Comparison of ENCODE assay signal across 22 mouse cellular contexts in genomic region chr16:94545781-94546562, GRCm38 (mm10). TPM values are rescaled to one million over a fixed set of nuclear protein-coding genes. Genes with fewer than 3 reads are reported as not detected.
DNase-seq lines count a peak whose midpoint lies in the region; ATAC-seq lines count a peak whose summit lies in the region.
"Had no signal": no experiment of that assay in that cellular context is flagged by ENCODE, and none has a peak within 500 bp of the region (broad histone marks: within the 10 kb centered on the region; RNA-seq: fewer than 3 reads in every experiment).

No protein-coding gene starts in this region.

- ATAC-seq in intestine, embryonic 15.5 days: peak; percentile 81
- ATAC-seq in megakaryocyte progenitor cell, adult 5-6 weeks (replicated peaks; ENCODE audit: poor library complexity): peak; percentile 53; the same call in 1 of the 2 replicates
- ATAC-seq: forebrain, embryonic 16.5 days; midbrain, embryonic 16.5 days had no signal

- no peak overlapping the region for H3K27ac ChIP-seq in intestine, embryonic 15.5 days
- H3K27ac ChIP-seq: embryonic facial prominence, embryonic 15.5 days; layer of hippocampus, adult 2 months; limb, embryonic 15.5 days had no signal

- no peaks in the 10 kb centered on the region for H3K9me3 ChIP-seq in intestine, embryonic 15.5 days
- H3K9me3 ChIP-seq: embryonic facial prominence, embryonic 15.5 days; G1E; heart, embryonic 15.5 days; limb, embryonic 15.5 days had no signal

- H3K9ac ChIP-seq in intestine, embryonic 15.5 days: no peak overlapping the region
- H3K9ac ChIP-seq: embryonic facial prominence, embryonic 15.5 days; heart, embryonic 15.5 days; limb, embryonic 15.5 days had no signal

- DNase-seq in gastrocnemius, adult 18-20 months (ENCODE audit: low spot score): peak; percentile 42
- no peak for DNase-seq in gastrocnemius, postnatal 14 days
- peak; percentile 48 to 49 for DNase-seq in kidney, postnatal 36 days
- DNase-seq in kidney, postnatal 10 days: no peak
- no peak for DNase-seq in thymus, postnatal 14 days
- no peak for DNase-seq in spleen, adult 18-20 months
- DNase-seq: adrenal gland, postnatal 14 days; cerebellum, adult 18-20 months; cerebellum, postnatal 25 days; embryo, embryonic 11 days; layer of hippocampus, postnatal 36 days; right cerebral cortex, postnatal 25 days; thymus, postnatal 25 days had no signal

- H3K27me3 ChIP-seq in intestine, embryonic 15.5 days (replicated peaks): no peaks in the 10 kb centered on the region
- H3K27me3 ChIP-seq: embryonic facial prominence, embryonic 15.5 days; heart, embryonic 15.5 days; limb, embryonic 15.5 days had no signal

- 36% methylated on average over 8 of the region's 8 CpGs for WGBS in intestine, embryonic 15.5 days

- intact Hi-C loops in gastrocnemius, postnatal 14 days (cut with DNase I; ENCODE audit: low total_unique reads): no loop called here

- no peaks in the 10 kb centered on the region for H3K36me3 ChIP-seq in intestine, embryonic 15.5 days
- H3K36me3 ChIP-seq: embryonic facial prominence, embryonic 15.5 days; G1E; heart, embryonic 15.5 days; limb, embryonic 15.5 days had no signal

- 0 out of 2 replicates have a peak, but pooled peaks cover 5% of the 10 kb centered on the region for H3K4me1 ChIP-seq in intestine, embryonic 15.5 days (replicated peaks)
- H3K4me1 ChIP-seq: embryonic facial prominence, embryonic 15.5 days; limb, embryonic 15.5 days had no signal

- no peak overlapping the region for H3K4me3 ChIP-seq in intestine, embryonic 15.5 days (replicated peaks)
- H3K4me3 ChIP-seq: embryonic facial prominence, embryonic 15.5 days; heart, embryonic 15.5 days; layer of hippocampus, adult 2 months; limb, embryonic 15.5 days had no signal

- H3K4me2 ChIP-seq in intestine, embryonic 15.5 days (replicated peaks): no peak overlapping the region
- H3K4me2 ChIP-seq: embryonic facial prominence, embryonic 15.5 days; heart, embryonic 15.5 days; limb, embryonic 15.5 days had no signal

RNA-seq across cellular contexts. Expression of gene Vps26c, which starts 19.3 kb away (rescaled TPM):
- 10 to 100 TPM in 1 of 2 experiments, 1 to 10 TPM in 1; 8.9 to 10.6 TPM for total RNA-seq in gastrocnemius, adult 18-20 months (2021)
- 10 to 100 TPM; 11.8 to 14.9 TPM for total RNA-seq in gastrocnemius, postnatal 14 days (2021)
- polyA plus RNA-seq in intestine, embryonic 15.5 days (2015; fragmentation: Nextera tagmentation; extraction: Ambion mirVana): 61.5 and 63.1 TPM in 2 replicates
- total RNA-seq in megakaryocyte progenitor cell, adult 5-6 weeks (2015): 21.8 and 26.4 TPM in 2 replicates
- total RNA-seq in megakaryocyte progenitor cell, adult 5-6 weeks (2017): 29.5 and 32.9 TPM in 2 replicates

RNA-seq across cellular contexts. Expression of gene Dyrk1a, which starts 23.8 kb away (rescaled TPM):
- 100 to 1,000 TPM in 1 of 2 experiments, 10 to 100 TPM in 1; 96.7 to 105 TPM for total RNA-seq in gastrocnemius, adult 18-20 months (2021)
- 10 to 100 TPM; 60.6 to 66.2 TPM for total RNA-seq in gastrocnemius, postnatal 14 days (2021)
- 8.1 and 8.7 TPM in 2 replicates for polyA plus RNA-seq in intestine, embryonic 15.5 days (2015; fragmentation: Nextera tagmentation; extraction: Ambion mirVana)
- total RNA-seq in megakaryocyte progenitor cell, adult 5-6 weeks (2015): 60.8 and 65.6 TPM in 2 replicates
- 49.4 and 58.3 TPM in 2 replicates for total RNA-seq in megakaryocyte progenitor cell, adult 5-6 weeks (2017)

Comparison
In these comparisons a context has a peak if more than half of its experiments do, and no peak if none do; other contexts are left out.
1. DNase-seq: peak in gastrocnemius, adult 18-20 months (single experiment) and kidney, postnatal 36 days (2 of 2); none in gastrocnemius, postnatal 14 days (single experiment), kidney, postnatal 10 days (single experiment), thymus, postnatal 14 days (single experiment) and spleen, adult 18-20 months (0 of 2).